12 mouse cellular contexts compared by ENCODE assay signal in genomic region chr16:94180122-94180870, GRCm38 (mm10).
A peak's percentile ranks its signal among the peaks of the same experiment; 100 is the strongest.
DNase-seq lines count a peak whose midpoint lies in the region; ATAC-seq and TF ChIP-seq lines count a peak whose summit lies in the region.
"Had no signal": no experiment of that assay in that cellular context is flagged by ENCODE, and none has a peak within 500 bp of the region (broad histone marks: within the 10 kb centered on the region; RNA-seq: fewer than 3 reads in every experiment).

No protein-coding gene starts in this region.

- 0 out of 2 replicates have a peak, but pooled peaks have one; percentile 6 for ATAC-seq in common myeloid progenitor, adult 5-6 weeks (replicated peaks; ENCODE audit: low read depth, poor library complexity, severe bottlenecking)
- ATAC-seq in midbrain, embryonic 12.5 days (ENCODE audit: low FRiP score, low read depth): peak; percentile 27; the same call in 1 of the 2 replicates
- ATAC-seq in liver, embryonic 12.5 days: no peak

- no peaks in the 10 kb centered on the region for H3K9me3 ChIP-seq in MEL (replicated peaks; ENCODE audit: insufficient read depth, low read length)
- H3K9me3 ChIP-seq in hindbrain, embryonic 10.5 days: no peaks in the 10 kb centered on the region
- no peaks in the 10 kb centered on the region for H3K9me3 ChIP-seq in midbrain, embryonic 12.5 days
- no peaks in the 10 kb centered on the region for H3K9me3 ChIP-seq in liver, embryonic 12.5 days (replicated peaks)

- no peaks in the 10 kb centered on the region for H3K27me3 ChIP-seq in MEL (ENCODE audit: control insufficient read depth in 1 of 2, insufficient read depth in 2 of 2, low read length in 2 of 2)
- H3K27me3 ChIP-seq in hindbrain, embryonic 10.5 days (ENCODE audit: insufficient read depth, poor library complexity, severe bottlenecking): peaks cover 96% of the 10 kb centered on the region
- H3K27me3 ChIP-seq in midbrain, embryonic 12.5 days: peaks cover 84% of the 10 kb centered on the region
- peaks cover 34% of the 10 kb centered on the region for H3K27me3 ChIP-seq in liver, embryonic 12.5 days (replicated peaks)

- H3K9ac ChIP-seq in MEL (ENCODE audit: control insufficient read depth, low read depth, low read length, poor library complexity, severe bottlenecking): peak overlapping the region; percentile 55
- no peak overlapping the region for H3K9ac ChIP-seq in midbrain, embryonic 12.5 days (replicated peaks)
- no peak overlapping the region for H3K9ac ChIP-seq in liver, embryonic 12.5 days

- peaks cover 0 to 28% of the 10 kb centered on the region in 2 experiments; a peak in 2 of 4 replicates for H3K36me3 ChIP-seq in MEL (ENCODE audit: control insufficient read depth in 1 of 2, insufficient read depth in 2 of 2, low read length in 2 of 2)
- H3K36me3 ChIP-seq in hindbrain, embryonic 10.5 days: no peaks in the 10 kb centered on the region
- H3K36me3 ChIP-seq in midbrain, embryonic 12.5 days: no peaks in the 10 kb centered on the region
- no peaks in the 10 kb centered on the region for H3K36me3 ChIP-seq in liver, embryonic 12.5 days

- H3K4me2 ChIP-seq in midbrain, embryonic 12.5 days (replicated peaks): peak overlapping the region; percentile 41
- H3K4me2 ChIP-seq in liver, embryonic 12.5 days: no peak overlapping the region
- H3K4me2 ChIP-seq: liver, embryonic 11.5 days had no signal

- peak; percentile 2; the same call in 1 of the 2 replicates for TF ChIP-seq RAD21 in MEL (IDR thresholded peaks at IDR 0.05; ENCODE audit: low read depth, low read length)

- TF ChIP-seq POLR2A in MEL (IDR thresholded peaks at IDR 0.05; ENCODE audit: control insufficient read depth in 1 of 2, insufficient read depth in 1 of 2, low read depth in 1 of 2, low read length in 2 of 2, poor library complexity in 1 of 2): peak in 1 of 2 experiments; percentile 25; a peak in 1 of 4 replicates

- H3K4me3 ChIP-seq in MEL (ENCODE audit: control insufficient read depth in 1 of 2, insufficient read depth in 1 of 2, low read depth in 2 of 2, low read length in 2 of 2): peak overlapping the region; percentile 7 to 18; a peak in 2 of 4 replicates
- H3K4me3 ChIP-seq in hindbrain, embryonic 10.5 days: peak overlapping the region; percentile 39; the same call in 1 of the 2 replicates
- no peak overlapping the region for H3K4me3 ChIP-seq in midbrain, embryonic 12.5 days
- no peak overlapping the region for H3K4me3 ChIP-seq in liver, embryonic 12.5 days

- no peaks in the 10 kb centered on the region for H3K79me2 ChIP-seq in MEL (ENCODE audit: control insufficient read depth, insufficient read depth, low read length, poor library complexity)

- TF ChIP-seq EP300 in MEL (IDR thresholded peaks at IDR 0.05; ENCODE audit: low read depth in 1 of 2, low read length in 2 of 2): peak; percentile 77 to 84; a peak in 3 of 4 replicates

- peak overlapping the region; percentile 71 for H3K27ac ChIP-seq in MEL (ENCODE audit: control insufficient read depth, low read depth, low read length)
- peak overlapping the region; percentile 40; the same call in 1 of the 2 replicates for H3K27ac ChIP-seq in hindbrain, embryonic 10.5 days
- H3K27ac ChIP-seq in midbrain, embryonic 12.5 days (replicated peaks): peak overlapping the region; percentile 58
- no peak overlapping the region for H3K27ac ChIP-seq in liver, embryonic 12.5 days

- peak; percentile 89 for DNase-seq in MEL (ENCODE audit: low read depth, low spot score)
- DNase-seq in hindbrain, embryonic 10.5 days (ENCODE audit: low spot score): no peak
- no peak for DNase-seq in thymus, postnatal 0 days (ENCODE audit: low spot score)
- no peak for DNase-seq in kidney, postnatal 4 days
- DNase-seq: cerebellum, postnatal 14 days; kidney, postnatal 10 days; lung, postnatal 4 days; thymus, postnatal 36 days had no signal

- no peak for TF ChIP-seq CTCF in MEL (IDR thresholded peaks at IDR 0.05 in 2 of 3, conservative IDR thresholded peaks at IDR 0.05 in 1 of 3; ENCODE audit: control insufficient read depth in 1 of 3, insufficient read depth in 1 of 3, low read depth in 2 of 3, low read length in 3 of 3, poor library complexity in 1 of 3, severe bottlenecking in 1 of 3)

- WGBS in hindbrain, embryonic 10.5 days: 47% methylated on average over 12 of the region's 12 CpGs
- WGBS in midbrain, embryonic 12.5 days: 21% methylated on average over 12 of the region's 12 CpGs
- 44% methylated on average over 12 of the region's 12 CpGs for WGBS in liver, embryonic 12.5 days (ENCODE audit: insufficient replicate concordance)

- peaks cover 15 to 34% of the 10 kb centered on the region in 2 experiments for H3K4me1 ChIP-seq in MEL (ENCODE audit: control insufficient read depth in 1 of 2, insufficient read depth in 2 of 2, low read length in 2 of 2)
- H3K4me1 ChIP-seq in hindbrain, embryonic 10.5 days (replicated peaks): peaks cover 44% of the 10 kb centered on the region
- H3K4me1 ChIP-seq in midbrain, embryonic 12.5 days: peaks cover 45% of the 10 kb centered on the region
- peaks cover 14% of the 10 kb centered on the region; the same call in 1 of the 2 replicates for H3K4me1 ChIP-seq in liver, embryonic 12.5 days

TF ChIP-seq in MEL, 35 proteins besides CTCF, POLR2A, EP300 and RAD21:
- TF ChIP-seq TAL1 (IDR thresholded peaks at IDR 0.05; ENCODE audit: low read length) (peak; percentile 60), MEF2A (IDR thresholded peaks at IDR 0.05; ENCODE audit: extremely low read depth, insufficient replicate concordance, low read depth, low read length, poor library complexity, severe bottlenecking) (0 out of 2 replicates have a peak, but pooled peaks have one; percentile 56), KAT2A (conservative IDR thresholded peaks at IDR 0.05; ENCODE audit: low read depth, low read length) (no peak; the same call in 1 of the 2 replicates), SIN3A (IDR thresholded peaks at IDR 0.05; ENCODE audit: low read length) (peak; percentile 52), ETS1 (IDR thresholded peaks at IDR 0.05; ENCODE audit: low read depth, low read length) (peak; percentile 77), RCOR1 (IDR thresholded peaks at IDR 0.05; ENCODE audit: low read depth, low read length) (0 out of 2 replicates have a peak, but pooled peaks have one; percentile 18), POLR2AphosphoS2 (IDR thresholded peaks at IDR 0.05; ENCODE audit: low read length) (no peak), MYC (IDR thresholded peaks at IDR 0.05; ENCODE audit: low read depth, low read length) (peak; percentile 75), NELFE (IDR thresholded peaks at IDR 0.05; ENCODE audit: low read depth, low read length) (0 out of 2 replicates have a peak, but pooled peaks have one; percentile 25), TBP (IDR thresholded peaks at IDR 0.05; ENCODE audit: low read depth, low read length) (0 out of 2 replicates have a peak, but pooled peaks have one; percentile 16), UBTF (IDR thresholded peaks at IDR 0.05; ENCODE audit: borderline replicate concordance, insufficient read depth, low read depth, low read length) (no peak), BHLHE40 (IDR thresholded peaks at IDR 0.05; ENCODE audit: borderline replicate concordance, low read depth, low read length) (peak; percentile 61; the same call in 1 of the 2 replicates), ELF1 (IDR thresholded peaks at IDR 0.05; ENCODE audit: low read depth, low read length) (0 out of 2 replicates have a peak, but pooled peaks have one; percentile 37), MXI1 (IDR thresholded peaks at IDR 0.05; ENCODE audit: low read depth, low read length) (peak; percentile 75; the same call in 1 of the 2 replicates), GATA1 (IDR thresholded peaks at IDR 0.05; ENCODE audit: low read depth, low read length) (peak; percentile 92), ZNF384 (IDR thresholded peaks at IDR 0.05; ENCODE audit: low read depth, low read length) (peak; percentile 92), JUND (IDR thresholded peaks at IDR 0.05; ENCODE audit: low read depth, low read length) (no peak), TCF12 (IDR thresholded peaks at IDR 0.05; ENCODE audit: low read depth, low read length) (peak; percentile 78; the same call in 1 of the 2 replicates), ZC3H11A (IDR thresholded peaks at IDR 0.05; ENCODE audit: low read depth, low read length) (no peak), MAX (IDR thresholded peaks at IDR 0.05; ENCODE audit: low read length) (no peak), MAFK (IDR thresholded peaks at IDR 0.05; ENCODE audit: borderline replicate concordance, low read depth, low read length) (0 out of 2 replicates have a peak, but pooled peaks have one; percentile 21), USF2 (IDR thresholded peaks at IDR 0.05; ENCODE audit: borderline replicate concordance in 1 of 2, insufficient read depth in 1 of 2, low read depth in 1 of 2, low read length in 2 of 2) (no peak)

Comparison
In these comparisons a context has a peak if more than half of its experiments do, and no peak if none do; other contexts are left out.
1. H3K4me3 ChIP-seq: peak in MEL (2 of 2) and hindbrain, embryonic 10.5 days (single experiment); none in midbrain, embryonic 12.5 days (single experiment) and liver, embryonic 12.5 days (single experiment).